Mouse (Mus musculus) layer of hippocampus, postnatal 14 days (tissue): ENCODE data around the gene Meltf. TPM values are rescaled to one million over a fixed set of nuclear protein-coding genes. Genes with fewer than 3 reads are reported as not detected.

ENCODE experiments used
- DNase-seq, 2 experiments: peaks; one replicate each; pipeline ENCODE4 v3.0.0; 2021 to 2022; ENCODE audit warnings: low spot score in 2 of 2, mixed read lengths in 1 of 2
- long read RNA-seq, 2 experiments: library from polyadenylated mRNA; stranded (forward); transcript quantifications; one replicate each; pipeline ENCODE4 v2.0.0; 2021
- total RNA-seq, 2 experiments: library from RNA; stranded (reverse); gene quantifications; 2 replicates each; pipeline ENCODE4 v1.2.3; 2021

Gene Meltf
- under 1 TPM; 0.18 to 0.21 TPM for total RNA-seq
- long read RNA-seq, experiment 1: 0 reads
- long read RNA-seq, experiment 2, partial matches to known transcripts: 1 of 1 reads
- long read RNA-seq, experiment 2, other reads (novel, unspliced or antisense): 0 of 1 reads

GRCm38 (mm10) chr16:31878573-31879257, at the start of gene Meltf:
Gene Meltf, plus strand, starts transcription at chr16:31878810.
- peak in 1 of 2 experiments; percentile 46 for DNase-seq

GRCm38 (mm10) chr16:31830726-31831125, 47.9 kb upstream of the Meltf start:
- no peak for DNase-seq

- DNase-seq: no peak
These were observed 45.8 kb upstream of the Meltf start for GRCm38 (mm10) chr16:31832630-31833422.

- DNase-seq: peak in 1 of 2 experiments; percentile 11
These were observed 44.5 kb upstream of the Meltf start for GRCm38 (mm10) chr16:31834011-31834584.

GRCm38 (mm10) chr16:31834662-31835318, 43.8 kb upstream of the Meltf start:
- DNase-seq: no peak

GRCm38 (mm10) chr16:31837362-31837761, 41.2 kb upstream of the Meltf start:
- DNase-seq: no peak

- DNase-seq: no peak
These were observed 34.4 kb upstream of the Meltf start for GRCm38 (mm10) chr16:31844246-31844645.

GRCm38 (mm10) chr16:31846763-31847162, 31.8 kb upstream of the Meltf start:
- DNase-seq: no peak

GRCm38 (mm10) chr16:31863920-31864319, 14.7 kb upstream of the Meltf start:
- no peak for DNase-seq

- DNase-seq: no peak
These were observed 13.4 kb upstream of the Meltf start for GRCm38 (mm10) chr16:31865242-31865641.

- no peak for DNase-seq
These were observed 11.7 kb upstream of the Meltf start for GRCm38 (mm10) chr16:31866911-31867310.

- no peak for DNase-seq
These were observed 10.9 kb upstream of the Meltf start for GRCm38 (mm10) chr16:31867736-31868135.

- DNase-seq: no peak
These were observed 4.9 kb upstream of the Meltf start for GRCm38 (mm10) chr16:31873721-31874120.

- DNase-seq: no peak
These were observed 3.2 kb upstream of the Meltf start for GRCm38 (mm10) chr16:31875391-31875790.

- DNase-seq: peak in 1 of 2 experiments; percentile 64
These were observed 2.2 kb upstream of the Meltf start for GRCm38 (mm10) chr16:31876386-31876785.

GRCm38 (mm10) chr16:31878052-31878451, 558 bp upstream of the Meltf start:
- no peak for DNase-seq

GRCm38 (mm10) chr16:31880146-31880840, 1.7 kb downstream of the Meltf start:
- DNase-seq: no peak

GRCm38 (mm10) chr16:31882381-31882908, 3.8 kb downstream of the Meltf start:
- no peak for DNase-seq

- DNase-seq: no peak
These were observed 4.7 kb downstream of the Meltf start for GRCm38 (mm10) chr16:31883302-31883701.

- DNase-seq: no peak
These were observed 5.3 kb downstream of the Meltf start for GRCm38 (mm10) chr16:31883902-31884301.
